Mouse (Mus musculus) lung, postnatal 36 days (tissue): Measurements from ENCODE around the gene Gucy2e.

ENCODE experiments used
- DNase-seq: peaks from one replicate; pipeline ENCODE4 v3.0.0; 2022; ENCODE audit warnings: mixed read lengths

The Gucy2e gene

GRCm38 (mm10) chr11:69169313-69169712, 67.5 kb downstream of the Gucy2e start:
- no peak for DNase-seq
